Mouse (Mus musculus): ENCODE results near the gene Tanc2.

DNA sequence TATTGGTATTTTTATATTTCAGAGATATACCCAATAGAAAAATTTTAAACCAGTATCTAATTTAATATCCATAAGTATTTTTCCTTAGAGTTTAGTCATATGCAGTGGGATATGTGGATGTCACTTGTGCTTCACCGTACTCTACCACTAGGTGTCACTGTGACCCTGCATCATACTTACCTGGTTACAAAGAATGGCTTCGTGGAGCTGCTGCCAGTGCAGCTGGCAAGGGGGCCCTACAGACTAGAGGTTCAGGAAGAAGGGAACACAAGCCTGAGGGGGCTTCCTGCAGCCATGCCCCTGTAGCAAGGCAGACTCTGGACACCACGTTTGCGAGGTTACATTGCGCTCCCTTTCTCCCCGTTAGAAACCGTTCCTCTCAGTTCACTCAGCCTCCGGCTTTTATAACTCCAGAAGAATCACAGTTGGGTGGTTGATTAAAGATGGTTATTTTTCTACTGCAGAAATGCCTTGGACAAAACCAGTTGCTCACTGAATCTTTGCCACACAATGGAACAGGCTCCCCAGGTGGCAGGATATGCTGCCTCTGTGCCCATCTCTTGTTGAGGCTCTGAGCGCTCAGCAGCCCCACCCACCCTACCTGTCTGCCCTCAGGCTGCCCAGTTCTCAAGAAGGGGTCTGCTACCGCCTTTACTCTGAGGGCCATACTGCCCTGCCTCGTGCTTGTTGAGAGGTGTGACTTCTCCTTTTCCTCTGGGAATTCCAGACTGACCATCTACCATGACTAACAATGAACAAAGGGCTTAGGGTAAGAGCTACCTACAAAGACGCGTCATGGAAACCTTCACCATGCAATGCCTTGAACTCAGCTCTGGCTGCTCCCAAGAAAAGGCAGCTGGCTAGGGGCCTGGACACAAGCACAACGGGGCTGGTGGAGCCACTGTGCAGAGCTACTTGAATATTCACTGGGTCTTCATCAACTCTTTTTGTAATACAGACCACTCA, 337.6 kb downstream of the Tanc2 start:
- peak; percentile 39; the same call in 1 of the 2 replicates for TF ChIP-seq CTCF (IDR thresholded peaks at IDR 0.05; ENCODE audit: insufficient read depth, low read depth, low read length)
- TF ChIP-seq POLR2A (IDR thresholded peaks at IDR 0.05; ENCODE audit: insufficient read depth, low read depth, low read length) = no peak

All from olfactory bulb, adult 2 months (tissue).